Mouse (Mus musculus) inflammation-experienced regulatory T-cells, adult 6 months (primary cell): Measurements from ENCODE around the gene 1110025L11Rik. TPM values are rescaled to one million over a fixed set of nuclear protein-coding genes. Genes with fewer than 3 reads are reported as not detected.
"Not testable (repeated sequence)": the region's sequence is repeated elsewhere in the genome, so short reads cannot be mapped to it uniquely, and the experiment has no call there.

Source experiments
- ATAC-seq: one replicate; pipeline ENCODE4 v1.8.0; 2017
- polyA plus RNA-seq, 3 experiments: library from polyadenylated mRNA; unstranded; fragments of 100-300 nt; shearing (Covaris generic); gene quantifications; one replicate each; pipeline ENCODE4 v1.2.1; 2017

Gene 1110025L11Rik
- not detected for polyA plus RNA-seq

DNA sequence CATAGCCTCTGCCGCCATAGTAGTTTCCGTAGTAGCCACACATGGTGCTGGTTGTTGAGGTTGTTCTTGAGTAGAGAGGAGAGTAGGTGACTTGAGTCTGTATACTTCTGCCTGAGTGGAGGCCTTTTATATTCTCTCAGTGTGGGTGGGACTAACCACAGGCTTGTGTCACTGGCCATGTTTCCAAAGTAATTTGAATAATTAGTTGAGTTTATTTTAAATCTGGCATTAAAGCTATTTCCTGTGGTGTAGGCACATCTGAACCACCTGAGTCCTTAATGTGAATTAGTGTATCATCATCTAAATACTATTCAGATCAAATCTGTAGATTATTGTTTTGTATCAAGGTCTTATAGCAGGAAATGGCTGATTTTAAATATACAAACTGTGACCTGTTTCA is at the start of gene 1110025L11Rik:
Gene 1110025L11Rik, minus strand, starts transcription at position 101 of the 400 bp plus-strand sequence.
- ATAC-seq = not testable (repeated sequence)

DNA sequence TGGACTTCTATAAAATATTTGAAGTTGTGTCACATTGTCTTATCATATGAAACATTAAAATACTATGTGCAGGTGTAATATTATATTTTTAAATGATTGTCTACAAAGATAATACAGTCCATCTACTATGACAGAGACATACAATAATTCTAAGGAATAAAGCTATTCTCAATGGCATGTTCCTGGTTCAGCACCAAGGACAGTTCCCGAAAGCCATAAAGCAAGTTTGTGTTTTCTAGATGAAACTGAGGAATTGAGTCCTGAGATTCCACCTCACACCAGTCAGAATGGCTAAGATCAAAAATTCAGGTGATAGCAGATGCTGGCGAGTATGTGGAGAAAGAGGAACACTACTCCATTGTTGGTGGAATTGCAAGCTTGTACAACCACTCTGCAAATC is 7.2 kb upstream of the 1110025L11Rik start:
- not testable (repeated sequence) for ATAC-seq

DNA sequence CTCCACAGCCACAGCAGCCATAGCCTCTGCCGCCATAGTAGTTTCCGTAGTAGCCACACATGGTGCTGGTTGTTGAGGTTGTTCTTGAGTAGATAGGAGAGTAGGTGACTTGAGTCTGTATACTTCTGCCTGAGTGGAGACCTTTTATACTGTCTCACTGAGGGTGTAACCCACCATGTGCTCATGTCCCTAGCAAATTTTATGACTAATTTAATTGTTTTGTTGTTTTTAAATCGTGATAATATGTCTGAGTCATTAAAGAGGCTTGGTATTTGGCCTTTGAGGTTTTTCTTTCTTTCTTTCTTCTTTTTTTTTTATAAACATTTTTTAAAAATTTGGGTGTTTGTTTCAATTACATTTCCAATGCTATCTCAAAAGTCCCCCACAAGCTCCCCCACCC is 16.0 kb downstream of the 1110025L11Rik start, which contains the start of gene Krtap6-5:
Gene Krtap6-5, minus strand, starts transcription at position 101 of the 400 bp plus-strand sequence.
- no peak for ATAC-seq

DNA sequence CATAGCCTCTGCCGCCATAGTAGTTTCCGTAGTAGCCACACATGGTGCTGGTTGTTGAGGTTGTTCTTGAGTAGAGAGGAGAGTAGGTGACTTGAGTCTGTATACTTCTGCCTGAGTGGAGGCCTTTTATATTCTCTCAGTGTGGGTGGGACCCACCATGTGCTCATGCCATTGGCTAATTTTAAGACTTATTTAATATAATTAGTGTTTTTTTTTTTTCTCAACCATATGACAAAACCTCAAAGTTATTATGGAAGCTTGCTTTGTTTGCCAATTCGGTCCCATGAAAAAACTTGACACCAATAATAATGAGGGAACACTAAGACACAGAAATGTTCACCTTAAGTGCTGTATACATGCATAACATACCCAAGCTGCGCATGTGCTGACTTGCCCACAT is 22.4 kb downstream of the 1110025L11Rik start, which contains the start of gene Gm10228:
Gene Gm10228, minus strand, starts transcription at position 101 of the 400 bp plus-strand sequence.
- not testable (repeated sequence) for ATAC-seq

DNA sequence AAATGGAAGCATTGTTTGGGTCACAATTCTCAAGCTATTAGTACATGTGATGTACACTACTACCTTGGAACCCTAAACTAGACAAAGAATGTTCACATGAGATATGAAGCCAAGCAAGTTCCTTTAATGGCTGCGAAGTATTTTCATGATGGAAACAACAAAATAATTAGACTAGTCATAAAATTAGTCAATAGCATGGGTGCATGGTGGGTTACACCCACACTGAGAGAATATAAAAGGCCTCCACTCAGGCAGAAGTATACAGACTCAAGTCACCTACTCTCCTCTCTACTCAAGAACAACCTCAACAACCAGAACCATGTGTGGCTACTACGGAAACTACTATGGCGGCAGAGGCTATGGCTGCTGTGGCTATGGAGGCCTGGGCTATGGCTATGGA is 32.4 kb downstream of the 1110025L11Rik start, which contains the start of gene Krtap6-1:
Gene Krtap6-1, plus strand, starts transcription at position 301 of the 400 bp plus-strand sequence.
- ATAC-seq = not testable (repeated sequence)

DNA sequence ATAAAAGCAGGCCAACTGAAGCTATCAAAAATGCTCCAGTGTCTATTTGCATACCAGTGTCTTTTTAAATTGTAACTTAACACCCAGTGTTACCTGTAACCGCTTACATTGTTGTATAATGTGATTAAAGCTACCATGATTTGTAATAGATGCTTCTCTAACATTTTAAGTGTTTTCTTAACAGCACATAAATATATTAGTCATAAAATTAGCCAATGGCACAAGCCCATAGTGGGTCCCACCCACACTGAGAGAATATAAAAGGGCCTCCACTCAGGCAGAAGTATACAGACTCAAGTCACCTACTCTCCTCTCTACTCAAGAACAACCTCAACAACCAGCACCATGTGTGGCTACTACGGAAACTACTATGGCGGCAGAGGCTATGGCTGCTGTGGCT is 48.8 kb downstream of the 1110025L11Rik start, which contains the start of gene Gm10229:
Gene Gm10229, plus strand, starts transcription at position 301 of the 400 bp plus-strand sequence.
- ATAC-seq = not testable (repeated sequence)

DNA sequence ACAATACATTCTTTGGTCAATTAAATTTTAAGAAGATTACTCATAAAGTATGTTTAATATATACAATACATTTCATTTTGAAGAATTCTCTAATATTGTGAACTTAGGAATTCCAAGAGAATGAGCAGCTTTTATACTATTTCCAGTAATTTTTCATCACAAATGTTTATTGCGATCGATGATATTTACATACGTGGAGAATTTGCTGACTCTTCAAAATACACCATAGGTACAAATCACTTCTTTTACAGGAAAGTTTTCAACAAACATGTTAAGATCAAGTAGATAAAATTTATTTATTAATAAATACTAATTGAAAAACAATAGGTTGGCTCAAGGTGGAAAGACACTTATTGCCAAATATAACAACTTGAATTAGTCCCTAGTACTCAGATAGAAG is 49.8 kb downstream of the 1110025L11Rik start:
- ATAC-seq = no peak

Other genes starting within 250 kb of the 1110025L11Rik start
- gene Krtap15, start 243.8 kb downstream of the 1110025L11Rik start, polyA plus RNA-seq = not detected
- gene Krtap14, start 237.9 kb downstream of the 1110025L11Rik start, polyA plus RNA-seq = not detected
- not detected for gene Krtap19-1, start 194.6 kb downstream of the 1110025L11Rik start, polyA plus RNA-seq
- gene Krtap19-2, start 189.7 kb downstream of the 1110025L11Rik start, polyA plus RNA-seq = not detected
- gene Krtap19-3, start 186.0 kb downstream of the 1110025L11Rik start, polyA plus RNA-seq = not detected
- gene Krtap19-4, start 178.9 kb downstream of the 1110025L11Rik start, polyA plus RNA-seq = not detected
- gene Krtap19-5, start 167.5 kb downstream of the 1110025L11Rik start, polyA plus RNA-seq = not detected
- not detected for gene Krtap19-9b, start 131.7 kb downstream of the 1110025L11Rik start, polyA plus RNA-seq
- gene Krtap16-3, start 101.1 kb downstream of the 1110025L11Rik start, polyA plus RNA-seq = not detected
- gene Krtap22-2, start 53.2 kb downstream of the 1110025L11Rik start, polyA plus RNA-seq = not detected
- gene Gm10229, start 48.7 kb downstream of the 1110025L11Rik start, polyA plus RNA-seq = not detected
- not detected for gene Krtap6-1, start 32.3 kb downstream of the 1110025L11Rik start, polyA plus RNA-seq
- not detected for gene Gm10228, start 22.5 kb downstream of the 1110025L11Rik start, polyA plus RNA-seq
- gene Krtap6-5, start 16.1 kb downstream of the 1110025L11Rik start, polyA plus RNA-seq = not detected
- not detected for gene Krtap6-3, start 20.0 kb upstream of the 1110025L11Rik start, polyA plus RNA-seq
- gene Gm6358, start 76.8 kb upstream of the 1110025L11Rik start, polyA plus RNA-seq = not detected
- gene Gm10061, start 87.1 kb upstream of the 1110025L11Rik start, polyA plus RNA-seq = not detected
- gene Gm9789, start 94.0 kb upstream of the 1110025L11Rik start, polyA plus RNA-seq = not detected
- gene Gm7735, start 105.5 kb upstream of the 1110025L11Rik start, polyA plus RNA-seq = not detected
- not detected for gene 1110057P08Rik, start 110.7 kb upstream of the 1110025L11Rik start, polyA plus RNA-seq
- gene Krtap20-2, start 141.9 kb upstream of the 1110025L11Rik start, polyA plus RNA-seq = not detected